Mouse (Mus musculus) CH12.LX (cell line): ENCODE measurements at regions not wholly inside any gene's neighbourhood (a gene's known extent, or its start where the extent isn't known, plus 50 kb on each side); places are given as distances from the start of the nearest gene placed in this dataset.

ENCODE experiments used
- DNase-seq: peaks from one replicate; pipeline ENCODE4 v3.0.0-alpha.2; 2013; ENCODE audit errors: extremely low read depth
- H3K27ac ChIP-seq: 2 replicates; pipeline ENCODE4 v1.5.1; 2012; ENCODE audit warnings: low read depth, mild to moderate bottlenecking, control low read depth, moderate library complexity; ENCODE audit not compliant: insufficient read depth
- H3K27me3 ChIP-seq: replicated peaks from 2 replicates; pipeline ENCODE3; 2012; ENCODE audit warnings: inconsistent platforms
- H3K36me3 ChIP-seq, 2 experiments: replicated peaks in 1 of 2; 2 replicates each; pipeline versions ENCODE3 to v1.6.1; 2012; ENCODE audit warnings: inconsistent platforms in 1 of 2, low read length in 1 of 2, mild to moderate bottlenecking in 1 of 2, mixed read lengths in 1 of 2, moderate library complexity in 1 of 2; ENCODE audit not compliant: control insufficient read depth in 1 of 2, insufficient read depth in 1 of 2
- H3K4me1 ChIP-seq, 2 experiments: 2 replicates each; pipeline ENCODE4 v1.6.1; 2012; ENCODE audit warnings: inconsistent platforms in 1 of 2, moderate library complexity in 1 of 2; ENCODE audit not compliant: insufficient read depth in 2 of 2, control insufficient read depth in 1 of 2
- H3K4me2 ChIP-seq: 2 replicates; pipeline ENCODE4 v1.6.1; 2012; ENCODE audit warnings: low read depth, mild to moderate bottlenecking, control low read depth; ENCODE audit not compliant: poor library complexity, insufficient read depth, severe bottlenecking
- H3K4me3 ChIP-seq, 3 experiments: fragments of 150-350 bp in 1 of 3; sonication (generic) in 1 of 3; replicated peaks in 1 of 3; 2 replicates each; pipeline versions ENCODE3 to v1.5.1; 2011 to 2012; ENCODE audit warnings: low read depth in 2 of 3, low read length in 2 of 3, mild to moderate bottlenecking in 2 of 3, moderate library complexity in 2 of 3, control low read depth in 1 of 3, improper control_type of control experiment in 1 of 3, inconsistent platforms in 1 of 3, mixed read lengths in 1 of 3; ENCODE audit not compliant: poor library complexity in 1 of 3
- H3K79me2 ChIP-seq: replicated peaks from 2 replicates; pipeline ENCODE4 v1.6.1; 2012; ENCODE audit warnings: mild to moderate bottlenecking, moderate library complexity; ENCODE audit not compliant: control insufficient read depth, poor library complexity, insufficient read depth, severe bottlenecking; ENCODE audit errors: extremely low read depth
- H3K9ac ChIP-seq: 2 replicates; pipeline ENCODE4 v1.6.1; 2012; ENCODE audit warnings: low read depth, mild to moderate bottlenecking, control low read depth, moderate library complexity; ENCODE audit not compliant: insufficient read depth
- H3K9me3 ChIP-seq: replicated peaks from 2 replicates; pipeline ENCODE3; 2012; ENCODE audit warnings: low read length, inconsistent platforms, mixed read lengths
- BHLHE40 ChIP-seq: IDR thresholded peaks from 2 replicates; pipeline ENCODE4 v1.6.1; 2011; ENCODE audit warnings: mild to moderate bottlenecking, low read depth, low read length, improper control_type of control experiment
- CHD2 ChIP-seq: IDR thresholded peaks from 2 replicates; pipeline ENCODE4 v1.6.1; 2011; ENCODE audit warnings: low read length, improper control_type of control experiment
- CTCF ChIP-seq, 2 experiments: IDR thresholded peaks in 1 of 2; conservative IDR thresholded peaks in 1 of 2; 2 replicates each; pipeline ENCODE4 v1.5.1; 2011 to 2012; ENCODE audit warnings: low read depth in 2 of 2, low read length in 2 of 2, improper control_type of control experiment in 1 of 2, inconsistent platforms in 1 of 2, mild to moderate bottlenecking in 1 of 2, moderate library complexity in 1 of 2
- E2F4 ChIP-seq: IDR thresholded peaks from 2 replicates; pipeline ENCODE4 v1.6.1; 2011; ENCODE audit warnings: low read depth, low read length, improper control_type of control experiment; ENCODE audit not compliant: insufficient replicate concordance
- ELF1 ChIP-seq: IDR thresholded peaks from 2 replicates; pipeline ENCODE4 v1.6.1; 2014; ENCODE audit warnings: low read depth, mild to moderate bottlenecking, inconsistent platforms, low read length, improper control_type of control experiment
- GABPA ChIP-seq: IDR thresholded peaks from 2 replicates; pipeline ENCODE4 v1.6.1; 2012; ENCODE audit warnings: low read depth, low read length, improper control_type of control experiment, inconsistent platforms; ENCODE audit not compliant: insufficient replicate concordance
- HCFC1 ChIP-seq: IDR thresholded peaks from 2 replicates; pipeline ENCODE4 v1.6.1; 2012; ENCODE audit warnings: low read depth, mild to moderate bottlenecking, inconsistent platforms, low read length, improper control_type of control experiment
- JUN ChIP-seq: IDR thresholded peaks from 2 replicates; pipeline ENCODE4 v1.6.1; 2011; ENCODE audit warnings: low read depth, mild to moderate bottlenecking, low read length, improper control_type of control experiment, moderate library complexity; ENCODE audit not compliant: insufficient read depth
- KAT2A ChIP-seq: IDR thresholded peaks from 2 replicates; pipeline ENCODE4 v1.6.1; 2012; ENCODE audit warnings: low read length, improper control_type of control experiment, inconsistent platforms; ENCODE audit not compliant: insufficient replicate concordance
- MAFK ChIP-seq: IDR thresholded peaks from 2 replicates; pipeline ENCODE4 v1.6.1; 2011; ENCODE audit warnings: low read length, improper control_type of control experiment; ENCODE audit not compliant: insufficient replicate concordance
- MYC ChIP-seq: IDR thresholded peaks from 2 replicates; pipeline ENCODE4 v1.6.1; 2011; ENCODE audit warnings: low read depth, mild to moderate bottlenecking, improper control_type of control experiment, low read length
- NRF1 ChIP-seq: IDR thresholded peaks from 2 replicates; pipeline ENCODE4 v1.6.1; 2014; ENCODE audit warnings: low read depth, mild to moderate bottlenecking, inconsistent platforms, low read length, improper control_type of control experiment, moderate library complexity
- POLR2A ChIP-seq: IDR thresholded peaks from 2 replicates; pipeline ENCODE4 v1.6.1; 2011; ENCODE audit warnings: low read depth, mild to moderate bottlenecking, improper control_type of control experiment, low read length
- POLR2AphosphoS2 ChIP-seq: IDR thresholded peaks from 2 replicates; pipeline ENCODE4 v1.6.1; 2011; ENCODE audit warnings: low read depth, low read length, improper control_type of control experiment
- RCOR1 ChIP-seq: conservative IDR thresholded peaks from 2 replicates; pipeline ENCODE4 v1.6.1; 2012; ENCODE audit warnings: low read depth, mild to moderate bottlenecking, inconsistent platforms, low read length, improper control_type of control experiment
- TBP ChIP-seq: conservative IDR thresholded peaks from 2 replicates; pipeline ENCODE4 v1.6.1; 2011; ENCODE audit warnings: low read depth, low read length, improper control_type of control experiment
- TCF12 ChIP-seq: IDR thresholded peaks from 2 replicates; pipeline ENCODE4 v1.6.1; 2014; ENCODE audit warnings: low read depth, mild to moderate bottlenecking, inconsistent platforms, low read length, improper control_type of control experiment
- UBTF ChIP-seq: IDR thresholded peaks from 2 replicates; pipeline ENCODE4 v1.6.1; 2012; ENCODE audit warnings: low read depth, mild to moderate bottlenecking, inconsistent platforms, low read length, improper control_type of control experiment, moderate library complexity
- USF1 ChIP-seq: IDR thresholded peaks from 2 replicates; pipeline ENCODE4 v1.6.1; 2014; ENCODE audit warnings: low read depth, mild to moderate bottlenecking, inconsistent platforms, low read length, improper control_type of control experiment
- ZMIZ1 ChIP-seq: IDR thresholded peaks from 2 replicates; pipeline ENCODE4 v1.6.1; 2012; ENCODE audit warnings: low read depth, mild to moderate bottlenecking, inconsistent platforms, low read length, improper control_type of control experiment
- ZNF384 ChIP-seq: IDR thresholded peaks from 2 replicates; pipeline ENCODE4 v1.6.1; 2012; ENCODE audit warnings: low read depth, low read length, improper control_type of control experiment, inconsistent platforms
- dilution Hi-C: fragments of 300-500 bp; cut with MboI; formaldehyde crosslinking; loops from 2 replicates; pipeline ENCODE4 v1.14.3; 2020; ENCODE audit warnings: low sequenced_read_pairs; ENCODE audit not compliant: extremely low pct_unique_long_range_greater_than_20kb, extremely low pct_ligation_motif_present
- in situ Hi-C: fragments of 300-500 bp; cut with MboI; formaldehyde crosslinking; loops from 3 replicates; pipeline ENCODE4 v1.14.3; 2019; ENCODE audit warnings: low sequenced_read_pairs, low pct_ligation_motif_present, low pct_unique_long_range_greater_than_20kb, mixed read lengths

DNA sequence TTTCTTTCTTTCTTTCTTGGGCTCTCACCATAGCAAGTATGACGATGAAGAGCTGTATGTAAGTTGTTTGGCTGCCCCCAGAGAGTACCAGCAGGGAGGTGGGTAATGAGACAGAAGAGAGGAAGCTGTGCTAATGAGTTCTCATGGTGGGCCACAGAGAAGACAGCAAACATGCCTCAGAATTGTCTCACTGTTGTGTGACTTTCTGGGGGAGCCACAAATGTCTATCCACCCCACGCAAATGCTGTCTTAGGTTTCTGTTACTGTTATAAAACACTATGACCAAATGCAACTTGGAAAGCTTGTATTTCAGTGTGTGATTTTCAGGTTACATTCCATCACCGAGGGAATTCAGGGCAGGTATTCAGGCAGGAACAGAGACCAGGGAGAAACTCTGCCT is 131.0 kb downstream of the Rsl24d1 start:
- dilution Hi-C loops (no loop called here), in situ Hi-C loops (no loop called here)
- no peaks in the 10 kb centered on the region for H3K36me3 ChIP-seq
- no peak overlapping the region for H3K4me2 ChIP-seq
- TF ChIP-seq UBTF (no peak), USF1 (no peak), E2F4 (no peak), KAT2A (no peak), ZMIZ1 (no peak), NRF1 (no peak), CTCF (conservative IDR thresholded peaks at IDR 0.05 in 1 of 2, IDR thresholded peaks at IDR 0.05 in 1 of 2; ENCODE audit: low read depth in 2 of 2, low read length in 2 of 2) (no peak), BHLHE40 (no peak), ZNF384 (no peak), MYC (no peak), TBP (no peak), MAFK (no peak), POLR2AphosphoS2 (no peak), HCFC1 (no peak), ELF1 (no peak), TCF12 (no peak), RCOR1 (no peak), JUN (no peak), CHD2 (no peak), POLR2A (no peak)
- no peaks in the 10 kb centered on the region for H3K79me2 ChIP-seq
- peaks cover 0 to 4% of the 10 kb centered on the region in 2 experiments; a peak in 2 of 4 replicates for H3K4me1 ChIP-seq
- H3K27ac ChIP-seq = no peak overlapping the region
- no peak for DNase-seq
- no peaks in the 10 kb centered on the region for H3K27me3 ChIP-seq
- no peak overlapping the region for H3K9ac ChIP-seq
- peaks cover 5% of the 10 kb centered on the region for H3K9me3 ChIP-seq
- H3K4me3 ChIP-seq = no peak overlapping the region

DNA sequence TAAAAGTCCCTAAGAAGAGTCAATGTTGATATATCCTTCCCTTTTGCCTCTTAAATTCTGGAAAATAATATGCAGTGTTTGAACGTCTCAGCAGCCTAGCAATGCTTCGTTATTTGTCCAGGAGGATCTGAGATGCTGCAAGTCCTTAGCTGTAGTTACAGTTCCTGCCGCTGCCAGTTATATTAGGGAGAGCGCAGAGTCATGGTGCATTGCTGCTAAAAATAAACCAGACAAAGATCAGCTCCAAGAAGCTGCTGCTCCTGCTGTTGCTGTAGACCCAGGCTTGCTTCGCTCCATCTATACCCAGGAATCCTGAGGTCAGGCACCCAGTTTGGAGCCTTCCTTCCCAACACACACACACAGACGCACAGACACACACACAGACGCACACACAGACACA is 132.3 kb downstream of the Rsl24d1 start:
- no peak for DNase-seq
- Histone ChIP-seq H3K9ac (no peak overlapping the region), H3K4me3 (no peak overlapping the region), H3K27me3 (no peaks in the 10 kb centered on the region), H3K79me2 (no peaks in the 10 kb centered on the region), H3K4me2 (no peak overlapping the region), H3K4me1 (no peaks in the 10 kb centered on the region; a peak in 1 of 4 replicates), H3K27ac (no peak overlapping the region), H3K9me3 (peaks cover 5% of the 10 kb centered on the region), H3K36me3 (no peaks in the 10 kb centered on the region)
- in situ Hi-C loops (no loop called here), dilution Hi-C loops (no loop called here)
- TF ChIP-seq GABPA = no peak
